Mouse (Mus musculus): ENCODE data around the gene Scfd2. TPM values are rescaled to one million over a fixed set of nuclear protein-coding genes. Genes with fewer than 3 reads are reported as not detected.

Gene Scfd2
- total and polyA plus RNA-seq, 2 experiments from 2014 or later = 20.5 to 29.1 TPM

DNA sequence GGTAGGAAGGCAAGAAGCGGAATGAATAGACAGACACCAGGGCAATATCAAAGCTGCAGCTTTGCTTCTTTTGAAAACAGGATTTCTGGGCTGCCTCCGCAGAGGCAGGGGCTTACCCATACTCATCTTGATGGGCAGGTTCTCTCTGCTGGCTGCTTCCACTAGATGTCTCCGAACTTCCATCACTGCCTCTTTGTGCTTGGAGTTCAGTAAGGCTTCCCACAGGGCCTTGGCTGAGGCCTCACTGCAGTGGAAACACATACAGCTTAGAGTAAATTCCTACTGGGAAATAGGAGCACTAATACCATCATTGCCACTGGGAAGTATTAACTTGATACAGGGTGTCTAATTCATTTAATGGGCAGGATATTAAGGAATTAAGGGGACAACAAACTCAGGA is 49.5 kb downstream of the Scfd2 start:
- ATAC-seq = 0 out of 2 replicates have a peak, but pooled peaks have one; percentile 54
- TF ChIP-seq CTCF (IDR thresholded peaks at IDR 0.05; ENCODE audit: low read depth) = peak; percentile 26; the same call in 1 of the 2 replicates
- Histone ChIP-seq H3K4me2 (ENCODE audit: low read depth) (no peak overlapping the region), H3K36me3 (ENCODE audit: insufficient read depth) (no peaks in the 10 kb centered on the region), H3K4me1 (ENCODE audit: insufficient read depth) (no peaks in the 10 kb centered on the region), H3K4me3 (ENCODE audit: low read depth, low read length) (no peak overlapping the region), H3K9ac (no peak overlapping the region), H3K27ac (ENCODE audit: low read depth, low read length) (no peak overlapping the region), H3K27me3 (ENCODE audit: insufficient read depth, low read length) (no peaks in the 10 kb centered on the region), H3K9me3 (ENCODE audit: low read length) (no peaks in the 10 kb centered on the region)
- DNase-seq = peak; percentile 18
- WGBS = 48% methylated on average over 3 of the region's 3 CpGs

DNA sequence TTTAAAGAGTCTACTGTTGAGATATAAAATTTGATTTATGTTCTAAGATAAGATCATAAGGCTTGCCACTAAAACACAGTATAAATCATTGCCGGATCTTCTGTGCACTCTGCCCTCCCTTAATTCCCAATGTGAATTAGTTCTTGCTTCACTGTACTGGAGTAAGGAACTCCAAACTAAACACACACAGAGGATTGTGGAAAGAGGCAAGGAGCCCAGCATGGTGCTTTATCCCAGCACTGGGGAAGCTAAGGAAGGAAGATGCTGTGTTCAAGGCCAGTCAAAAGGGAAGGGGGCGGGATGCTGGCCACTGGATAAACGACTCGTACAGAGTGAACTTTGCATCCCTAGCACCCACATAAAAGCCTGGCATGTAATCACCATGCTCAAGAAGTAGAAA is 51.1 kb downstream of the Scfd2 start:
- H3K9ac ChIP-seq = no peak overlapping the region
- H3K27me3 ChIP-seq (ENCODE audit: insufficient read depth, low read length) = no peaks in the 10 kb centered on the region
- H3K4me2 ChIP-seq (ENCODE audit: low read depth) = no peak overlapping the region
- no peaks in the 10 kb centered on the region for H3K4me1 ChIP-seq (ENCODE audit: insufficient read depth)
- no peak for DNase-seq
- H3K4me3 ChIP-seq (ENCODE audit: low read depth, low read length) = no peak overlapping the region
- H3K9me3 ChIP-seq (ENCODE audit: low read length) = no peaks in the 10 kb centered on the region
- no peak for ATAC-seq
- no peak for TF ChIP-seq CTCF (IDR thresholded peaks at IDR 0.05; ENCODE audit: low read depth)
- no peak overlapping the region for H3K27ac ChIP-seq (ENCODE audit: low read depth, low read length)
- WGBS = 81% methylated on average over 4 of the region's 4 CpGs
- H3K36me3 ChIP-seq (ENCODE audit: insufficient read depth) = no peaks in the 10 kb centered on the region

DNA sequence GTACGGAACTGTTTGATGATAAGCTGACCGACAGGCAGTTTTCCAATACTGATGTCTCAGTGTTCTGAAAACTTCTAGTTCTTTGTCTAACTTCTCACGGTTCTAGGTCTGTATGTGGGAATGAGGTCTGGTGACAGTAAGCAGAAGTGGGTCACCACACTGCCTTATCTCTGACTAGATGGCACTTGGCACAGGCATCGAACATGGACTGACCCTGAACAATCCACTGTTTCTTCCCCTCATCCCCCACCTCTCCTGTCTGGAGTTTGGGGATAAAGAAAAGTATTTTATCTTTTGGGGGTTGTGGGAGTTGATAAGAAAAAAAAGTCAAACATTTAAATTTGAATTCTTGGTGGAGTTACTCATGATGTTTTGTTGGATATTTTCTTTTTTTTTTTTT is 51.6 kb downstream of the Scfd2 start:
- H3K9ac ChIP-seq = no peak overlapping the region
- no peak for TF ChIP-seq CTCF (IDR thresholded peaks at IDR 0.05; ENCODE audit: low read depth)
- no peaks in the 10 kb centered on the region for H3K9me3 ChIP-seq (ENCODE audit: low read length)
- no peaks in the 10 kb centered on the region for H3K4me1 ChIP-seq (ENCODE audit: insufficient read depth)
- H3K27ac ChIP-seq (ENCODE audit: low read depth, low read length) = no peak overlapping the region
- H3K27me3 ChIP-seq (ENCODE audit: insufficient read depth, low read length) = no peaks in the 10 kb centered on the region
- 86% methylated on average over 4 of the region's 4 CpGs for WGBS
- H3K4me3 ChIP-seq (ENCODE audit: low read depth, low read length) = no peak overlapping the region
- ATAC-seq (no peak), DNase-seq (no peak)
- no peak overlapping the region for H3K4me2 ChIP-seq (ENCODE audit: low read depth)
- H3K36me3 ChIP-seq (ENCODE audit: insufficient read depth) = no peaks in the 10 kb centered on the region

DNA sequence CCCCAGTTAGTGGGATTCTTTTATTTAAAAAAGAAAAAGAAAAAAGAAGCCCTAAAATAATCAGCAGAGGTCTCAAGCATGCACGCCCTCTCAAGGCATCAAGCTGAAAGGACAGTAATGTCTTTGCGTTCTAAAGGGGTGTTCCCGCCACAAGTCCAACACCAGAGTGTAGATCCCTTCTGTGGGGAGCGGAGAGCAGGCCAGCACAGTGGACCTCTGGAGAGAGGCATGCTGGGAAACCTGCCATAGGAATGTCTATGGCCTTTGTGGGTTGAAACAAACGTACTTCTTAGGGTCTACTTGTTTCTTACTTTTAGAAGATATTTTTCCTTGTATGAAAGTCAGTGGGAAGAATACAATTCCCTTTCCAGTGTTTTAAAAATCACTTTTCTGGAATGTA is 52.4 kb downstream of the Scfd2 start:
- H3K27me3 ChIP-seq (ENCODE audit: insufficient read depth, low read length) = no peaks in the 10 kb centered on the region
- H3K36me3 ChIP-seq (ENCODE audit: insufficient read depth) = no peaks in the 10 kb centered on the region
- H3K4me2 ChIP-seq (ENCODE audit: low read depth) = no peak overlapping the region
- 80% methylated on average over 5 of the region's 5 CpGs for WGBS
- H3K9me3 ChIP-seq (ENCODE audit: low read length) = no peaks in the 10 kb centered on the region
- no peak for TF ChIP-seq CTCF (IDR thresholded peaks at IDR 0.05; ENCODE audit: low read depth)
- no peak overlapping the region for H3K27ac ChIP-seq (ENCODE audit: low read depth, low read length)
- no peak overlapping the region for H3K9ac ChIP-seq
- H3K4me1 ChIP-seq (ENCODE audit: insufficient read depth) = no peaks in the 10 kb centered on the region
- ATAC-seq (no peak), DNase-seq (no peak)
- H3K4me3 ChIP-seq (ENCODE audit: low read depth, low read length) = no peak overlapping the region

DNA sequence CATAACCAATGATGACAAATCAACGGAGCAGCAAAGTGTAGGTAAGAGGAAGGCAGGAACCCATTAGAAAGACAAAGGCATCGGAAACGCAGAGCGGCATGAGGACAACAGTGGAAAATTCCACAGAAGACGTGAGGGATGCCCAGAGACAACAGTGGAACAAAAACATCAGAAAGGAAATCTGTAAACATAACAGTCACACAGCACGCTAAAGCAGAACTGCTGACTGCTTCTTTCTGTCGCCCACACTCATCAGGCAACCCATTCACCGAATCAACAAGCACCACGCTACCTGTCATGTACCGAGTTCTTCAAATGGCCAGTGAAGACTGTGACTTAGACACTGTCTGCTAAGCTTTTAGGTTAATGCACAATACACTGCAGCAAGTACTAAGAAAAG is 55.0 kb downstream of the Scfd2 start:
- 83% methylated on average over 10 of the region's 10 CpGs for whole genome bisulfite sequencing
- H3K4me3 ChIP-seq (ENCODE audit: low read depth, low read length) = no peak overlapping the region

DNA sequence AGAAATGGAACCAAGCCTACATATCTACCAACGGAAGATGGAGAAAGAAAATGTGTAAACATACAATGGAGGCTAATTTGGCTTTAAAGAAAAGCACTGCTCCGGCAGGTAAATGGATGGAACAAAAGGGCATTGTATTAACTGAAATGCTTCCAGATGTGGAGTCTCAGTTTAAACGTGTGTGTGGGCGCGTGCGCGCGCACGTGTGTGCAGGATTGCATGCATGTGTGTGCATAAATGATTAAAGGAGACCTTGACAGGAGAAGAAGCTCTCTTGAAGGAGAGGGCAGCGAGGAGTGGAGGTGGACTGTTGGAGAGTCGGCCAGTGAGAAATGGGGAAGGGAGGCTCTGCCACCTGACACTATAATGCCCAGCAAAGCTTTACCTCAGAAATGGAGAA is 58.4 kb downstream of the Scfd2 start:
- no peaks in the 10 kb centered on the region for H3K36me3 ChIP-seq (ENCODE audit: insufficient read depth)
- H3K27ac ChIP-seq (ENCODE audit: low read depth, low read length) = no peak overlapping the region
- H3K9ac ChIP-seq = no peak overlapping the region
- ATAC-seq = no peak
- H3K4me2 ChIP-seq (ENCODE audit: low read depth) = no peak overlapping the region
- H3K4me3 ChIP-seq (ENCODE audit: low read depth, low read length) = no peak overlapping the region
- no peak for DNase-seq
- H3K27me3 ChIP-seq (ENCODE audit: insufficient read depth, low read length) = no peaks in the 10 kb centered on the region
- H3K9me3 ChIP-seq (ENCODE audit: low read length) = no peaks in the 10 kb centered on the region
- no peak for TF ChIP-seq CTCF (IDR thresholded peaks at IDR 0.05; ENCODE audit: low read depth)
- no peaks in the 10 kb centered on the region for H3K4me1 ChIP-seq (ENCODE audit: insufficient read depth)
- WGBS = 85% methylated on average over 11 of the region's 11 CpGs

More for the DNA sequence above, 55.0 kb downstream of the Scfd2 start:
- Histone ChIP-seq H3K27ac (ENCODE audit: low read depth, low read length) (no peak overlapping the region), H3K27me3 (ENCODE audit: insufficient read depth, low read length) (no peaks in the 10 kb centered on the region), H3K4me1 (ENCODE audit: insufficient read depth) (no peaks in the 10 kb centered on the region), H3K36me3 (ENCODE audit: insufficient read depth) (no peaks in the 10 kb centered on the region), H3K9ac (no peak overlapping the region), H3K4me2 (ENCODE audit: low read depth) (no peak overlapping the region), H3K9me3 (ENCODE audit: low read length) (no peaks in the 10 kb centered on the region)
- no peak for ATAC-seq
- TF ChIP-seq CTCF (IDR thresholded peaks at IDR 0.05; ENCODE audit: low read depth) = no peak
- no peak for DNase-seq

DNA sequence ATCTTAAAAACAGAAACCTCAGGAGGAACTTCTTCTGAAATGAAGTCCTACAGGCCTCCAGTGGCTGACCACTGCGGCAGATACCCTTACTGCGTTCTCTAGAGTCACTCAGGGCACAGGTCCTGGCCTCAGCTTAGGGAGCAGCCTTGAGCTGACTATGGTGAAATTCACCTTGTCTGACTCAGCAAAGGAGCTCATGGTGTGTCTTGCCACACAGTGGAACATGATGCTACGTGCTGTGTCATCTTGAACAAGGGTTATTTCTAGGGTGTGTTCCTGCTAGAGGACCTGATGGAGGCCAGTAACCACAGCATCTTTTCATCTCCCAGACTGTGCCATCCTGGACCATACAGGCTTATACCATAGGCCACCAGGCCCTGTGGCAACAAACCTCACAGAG is 60.7 kb downstream of the Scfd2 start:
- no peak for ATAC-seq
- H3K4me3 ChIP-seq (ENCODE audit: low read depth, low read length) = no peak overlapping the region
- WGBS = 85% methylated on average over 3 of the region's 3 CpGs

DNA sequence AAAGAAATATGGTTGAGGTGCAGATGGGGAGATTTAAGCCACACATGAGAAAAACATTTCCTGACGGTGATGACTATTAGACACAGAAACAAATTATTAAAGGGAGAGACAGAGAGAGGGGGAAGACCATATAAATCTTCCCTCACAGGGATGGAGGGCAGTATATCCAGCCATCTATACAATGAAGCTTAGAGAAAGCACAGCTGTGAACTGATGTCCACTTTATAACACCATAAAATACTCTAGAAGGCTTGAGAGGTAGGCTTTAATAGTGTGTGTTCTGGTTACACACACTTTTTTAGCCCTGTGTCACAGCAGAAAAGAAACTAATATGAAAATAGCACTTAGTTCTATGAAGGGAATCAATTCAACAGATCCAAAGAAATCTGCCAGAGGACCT is 61.9 kb downstream of the Scfd2 start:
- Histone ChIP-seq H3K36me3 (ENCODE audit: insufficient read depth) (no peaks in the 10 kb centered on the region), H3K9ac (no peak overlapping the region), H3K9me3 (ENCODE audit: low read length) (no peaks in the 10 kb centered on the region), H3K27me3 (ENCODE audit: insufficient read depth, low read length) (no peaks in the 10 kb centered on the region), H3K4me1 (ENCODE audit: insufficient read depth) (no peaks in the 10 kb centered on the region), H3K4me2 (ENCODE audit: low read depth) (no peak overlapping the region), H3K4me3 (ENCODE audit: low read depth, low read length) (no peak overlapping the region), H3K27ac (ENCODE audit: low read depth, low read length) (no peak overlapping the region)
- WGBS = 88% methylated on average over 1 of the region's 1 CpGs
- TF ChIP-seq CTCF (IDR thresholded peaks at IDR 0.05; ENCODE audit: low read depth) = no peak
- ATAC-seq (no peak), DNase-seq (no peak)

More for the DNA sequence above, 60.7 kb downstream of the Scfd2 start:
- H3K27ac ChIP-seq (ENCODE audit: low read depth, low read length) = no peak overlapping the region
- H3K9ac ChIP-seq = no peak overlapping the region
- DNase-seq = no peak
- H3K9me3 ChIP-seq (ENCODE audit: low read length) = no peaks in the 10 kb centered on the region
- H3K4me2 ChIP-seq (ENCODE audit: low read depth) = no peak overlapping the region
- no peaks in the 10 kb centered on the region for H3K27me3 ChIP-seq (ENCODE audit: insufficient read depth, low read length)
- no peaks in the 10 kb centered on the region for H3K36me3 ChIP-seq (ENCODE audit: insufficient read depth)
- no peaks in the 10 kb centered on the region for H3K4me1 ChIP-seq (ENCODE audit: insufficient read depth)
- no peak for TF ChIP-seq CTCF (IDR thresholded peaks at IDR 0.05; ENCODE audit: low read depth)

Measured in forebrain, postnatal 0 days (tissue).